Mouse (Mus musculus) erythroblast, embryonic 14.5 days (primary cell): ENCODE data around the gene Il31ra.

Experiments used
- GATA1 ChIP-seq: IDR thresholded peaks from 2 replicates; pipeline ENCODE4 v1.6.1; 2012; ENCODE audit warnings: low read length, inconsistent platforms, mixed read lengths
- TAL1 ChIP-seq: IDR thresholded peaks from 3 replicates; pipeline ENCODE4 v1.6.1; 2012; ENCODE audit warnings: low read length, inconsistent platforms, mixed read lengths

- TF ChIP-seq GATA1 (no peak), TAL1 (no peak)
These were observed 94.1 kb downstream of the Il31ra start for GRCm38 (mm10) chr13:112500027-112500426.
